Comparison of ENCODE assay signal across 35 mouse cellular contexts in the genomic region with DNA sequence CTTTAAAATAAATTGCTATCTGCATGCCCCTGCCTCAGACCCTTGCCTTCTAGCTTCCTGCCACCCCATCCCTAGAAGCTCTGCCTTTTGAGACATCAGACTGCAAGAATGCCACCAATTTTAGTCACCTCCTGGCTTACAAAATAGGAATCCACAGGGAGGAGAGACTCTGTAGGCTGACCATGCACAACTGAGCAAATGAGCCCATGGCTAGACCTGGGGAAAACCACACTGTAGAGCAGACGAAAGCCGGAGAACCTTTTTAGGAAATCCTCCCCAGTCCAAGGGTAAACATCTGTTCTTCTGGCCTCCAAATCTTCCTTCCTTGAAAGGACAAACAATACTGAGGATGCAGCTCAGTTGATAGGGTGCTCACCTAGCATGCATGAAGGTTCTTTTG.
"Had no signal": no experiment of that assay in that cellular context is flagged by ENCODE, and none has a peak within 500 bp of the region (broad histone marks: within the 10 kb centered on the region; RNA-seq: fewer than 3 reads in every experiment).

No protein-coding gene starts in this region.

- H3K9ac ChIP-seq: heart, embryonic 12.5 days; heart, embryonic 13.5 days; heart, embryonic 15.5 days; hindbrain, embryonic 12.5 days; hindbrain, embryonic 13.5 days; hindbrain, embryonic 14.5 days; hindbrain, embryonic 15.5 days; intestine, embryonic 15.5 days; kidney, embryonic 15.5 days had no signal

- DNase-seq: heart, postnatal 10 days; heart, postnatal 14 days; heart, postnatal 4 days; kidney, adult 11 months; kidney, adult 18-20 months; kidney, adult 2 months; kidney, adult 8-10 months; kidney, adult 9 months; kidney, postnatal 10 days; kidney, postnatal 14 days; kidney, postnatal 25 days; kidney, postnatal 36 days; kidney, postnatal 4 days; layer of hippocampus, adult 9-11 months; layer of hippocampus, postnatal 36 days had no signal

- H3K4me3 ChIP-seq: heart, embryonic 10.5 days; heart, embryonic 12.5 days; heart, embryonic 13.5 days; heart, embryonic 15.5 days; hindbrain, embryonic 10.5 days; hindbrain, embryonic 12.5 days; hindbrain, embryonic 13.5 days; hindbrain, embryonic 15.5 days; intestine, embryonic 15.5 days; kidney, embryonic 15.5 days; layer of hippocampus, adult 2 months; left cerebral cortex, adult 2 months had no signal

- H3K36me3 ChIP-seq: heart, embryonic 10.5 days; heart, embryonic 12.5 days; heart, embryonic 13.5 days; heart, embryonic 15.5 days; hindbrain, embryonic 10.5 days; hindbrain, embryonic 12.5 days; hindbrain, embryonic 13.5 days; hindbrain, embryonic 15.5 days; intestine, embryonic 15.5 days; kidney, embryonic 15.5 days had no signal

- H3K4me2 ChIP-seq: heart, embryonic 11.5 days; heart, embryonic 12.5 days; heart, embryonic 13.5 days; heart, embryonic 15.5 days; hindbrain, embryonic 12.5 days; hindbrain, embryonic 13.5 days; hindbrain, embryonic 14.5 days; hindbrain, embryonic 15.5 days; intestine, embryonic 15.5 days; kidney, embryonic 15.5 days had no signal

- H3K27me3 ChIP-seq: heart, embryonic 12.5 days; heart, embryonic 13.5 days; heart, embryonic 15.5 days; hindbrain, embryonic 12.5 days; hindbrain, embryonic 13.5 days; hindbrain, embryonic 15.5 days; intestine, embryonic 15.5 days; kidney, embryonic 15.5 days had no signal

- H3K9me3 ChIP-seq: heart, embryonic 10.5 days; heart, embryonic 15.5 days; hindbrain, embryonic 10.5 days; hindbrain, embryonic 12.5 days; hindbrain, embryonic 13.5 days; hindbrain, embryonic 15.5 days; intestine, embryonic 15.5 days; kidney, embryonic 15.5 days had no signal

- H3K27ac ChIP-seq: heart, embryonic 10.5 days; heart, embryonic 13.5 days; heart, embryonic 15.5 days; hindbrain, embryonic 10.5 days; hindbrain, embryonic 12.5 days; hindbrain, embryonic 13.5 days; hindbrain, embryonic 14.5 days; hindbrain, embryonic 15.5 days; hindbrain, postnatal 0 days; intestine, embryonic 15.5 days; kidney, embryonic 15.5 days; kidney, postnatal 0 days; layer of hippocampus, adult 2 months; left cerebral cortex, adult 2 months had no signal

- H3K4me1 ChIP-seq: heart, embryonic 10.5 days; heart, embryonic 12.5 days; heart, embryonic 13.5 days; heart, embryonic 15.5 days; hindbrain, embryonic 10.5 days; hindbrain, embryonic 12.5 days; hindbrain, embryonic 13.5 days; hindbrain, embryonic 15.5 days; intestine, embryonic 15.5 days; kidney, embryonic 15.5 days had no signal

- ATAC-seq: hindbrain, embryonic 16.5 days; hindbrain, postnatal 0 days; inflammation-experienced regulatory T-cells, adult 6 months; intestine, embryonic 15.5 days; intestine, embryonic 16.5 days; intestine, postnatal 0 days had no signal
